Mouse (Mus musculus) stomach, embryonic 16.5 days (tissue): ENCODE data around the gene Il21r. TPM values are rescaled to one million over a fixed set of nuclear protein-coding genes. Genes with fewer than 3 reads are reported as not detected.

Source experiments
- ATAC-seq: fragments of 200-750 bp; cut with Nextera tagmentation; 2 replicates; pipeline ENCODE4 v1.8.0; 2017; ENCODE audit warnings: moderate number of reproducible peaks, moderate TSS enrichment; ENCODE audit not compliant: insufficient read depth, low FRiP score
- H3K27ac ChIP-seq: fragments of 300-500 bp; sonication (generic); 2 replicates; pipeline ENCODE4 v1.5.1; 2014; ENCODE audit warnings: low read length
- H3K27me3 ChIP-seq: fragments of 300-500 bp; sonication (generic); 2 replicates; pipeline ENCODE4 v1.6.1; 2014; ENCODE audit warnings: low read length, control low read depth, mixed read lengths; ENCODE audit not compliant: control insufficient read depth, insufficient read depth
- H3K36me3 ChIP-seq: fragments of 300-500 bp; sonication (generic); 2 replicates; pipeline ENCODE4 v1.6.1; 2014; ENCODE audit warnings: low read length; ENCODE audit not compliant: control insufficient read depth, insufficient read depth
- H3K4me1 ChIP-seq: fragments of 300-500 bp; sonication (generic); 2 replicates; pipeline ENCODE4 v1.6.1; 2014; ENCODE audit warnings: low read length, control low read depth, mixed read lengths; ENCODE audit not compliant: control insufficient read depth, insufficient read depth
- H3K4me2 ChIP-seq: fragments of 300-500 bp; sonication (generic); 2 replicates; pipeline ENCODE4 v1.6.1; 2014; ENCODE audit warnings: low read depth, low read length, mixed read lengths
- H3K4me3 ChIP-seq: fragments of 300-500 bp; sonication (generic); replicated peaks from 2 replicates; pipeline ENCODE4 v1.5.1; 2014; ENCODE audit warnings: mild to moderate bottlenecking, low read length
- H3K9ac ChIP-seq: fragments of 300-500 bp; sonication (generic); 2 replicates; pipeline ENCODE4 v1.6.1; 2014; ENCODE audit warnings: low read length
- H3K9me3 ChIP-seq: fragments of 300-500 bp; sonication (generic); replicated peaks from 2 replicates; pipeline ENCODE4 v1.6.1; 2016; ENCODE audit warnings: low read length, control low read depth; ENCODE audit not compliant: control insufficient read depth
- WGBS: fragments of 180-500 bp; shearing (Covaris S2); extraction: QIAGEN DNeasy Blood & Tissue Kit; methylation state at CpG from one replicate; pipeline ENCODE4 v1.1.7; 2014; 5-methylcytosine and 5-hydroxymethylcytosine counted together
- polyA plus RNA-seq: library from polyadenylated mRNA; unstranded; fragments of >200 nt; fragmentation: Nextera tagmentation; extraction: Ambion mirVana; gene quantifications from 2 replicates; pipeline ENCODE4 v1.2.1, GENCODE M21; 2015

Il21r gene
- polyA plus RNA-seq, 1 experiment from 2014 or later = 0.70 TPM

GRCm38 (mm10) chr7:125679936-125680335 is 76.7 kb downstream of the Il21r start:
- ATAC-seq = no peak
- no peaks in the 10 kb centered on the region for H3K27me3 ChIP-seq
- H3K4me1 ChIP-seq = no peaks in the 10 kb centered on the region
- 91% methylated on average over 9 of the region's 9 CpGs for WGBS
- no peak overlapping the region for H3K4me2 ChIP-seq
- H3K4me3 ChIP-seq = no peak overlapping the region
- peaks cover 44% of the 10 kb centered on the region for H3K36me3 ChIP-seq
- no peak overlapping the region for H3K27ac ChIP-seq
- H3K9me3 ChIP-seq = no peaks in the 10 kb centered on the region
- no peak overlapping the region for H3K9ac ChIP-seq

Other genes starting within 250 kb of the Il21r start
- gene Kdm8, start 158.8 kb upstream of the Il21r start, polyA plus RNA-seq = 8.2 and 8.7 TPM in 2 replicates
- 103 and 104 TPM in 2 replicates for gene Nsmce1, start 111.8 kb upstream of the Il21r start, polyA plus RNA-seq
- 12.3 and 13.8 TPM in 2 replicates for gene Il4ra, start 51.3 kb upstream of the Il21r start, polyA plus RNA-seq
- 24.0 and 24.4 TPM in 2 replicates for gene Gtf3c1, start 104.4 kb downstream of the Il21r start, polyA plus RNA-seq
- 8.2 and 8.5 TPM in 2 replicates for gene D430042O09Rik, start 104.5 kb downstream of the Il21r start, polyA plus RNA-seq